Comparison of ENCODE assay signal across 7 mouse cellular contexts in genomic region chr16:20910864-20911263, GRCm38 (mm10).
A peak's percentile ranks its signal among the peaks of the same experiment; 100 is the strongest.
DNase-seq lines count a peak whose midpoint lies in the region; ATAC-seq and TF ChIP-seq lines count a peak whose summit lies in the region.
"Not testable (repeated sequence)": the region's sequence is repeated elsewhere in the genome, so short reads cannot be mapped to it uniquely, and the experiment has no call there.

No protein-coding gene starts in this region.

- 83% methylated on average over 3 of the region's 3 CpGs for WGBS in limb, embryonic 14.5 days

- H3K36me3 ChIP-seq in limb, embryonic 14.5 days (ENCODE audit: control insufficient read depth, insufficient read depth, low read length) = not testable (repeated sequence)

- peak; percentile 40 for ATAC-seq in CD4-positive, CD25-positive, alpha-beta regulatory T cell, adult 4 months
- peak; percentile 45 for ATAC-seq in inflammation-experienced regulatory T-cells, adult 6 months
- ATAC-seq in limb, embryonic 14.5 days (ENCODE audit: low FRiP score, low read depth) = not testable (repeated sequence)

- TF ChIP-seq POLR2A in limb, embryonic 14.5 days (IDR thresholded peaks at IDR 0.05; ENCODE audit: borderline replicate concordance, extremely low read depth, insufficient read depth, insufficient read length) = not testable (repeated sequence)

- H3K9ac ChIP-seq in limb, embryonic 14.5 days (ENCODE audit: low read depth, low read length, severe bottlenecking) = not testable (repeated sequence)

- H3K27me3 ChIP-seq in limb, embryonic 14.5 days (ENCODE audit: control insufficient read depth, insufficient read depth, low read length) = not testable (repeated sequence)

- H3K4me1 ChIP-seq in limb, embryonic 14.5 days (ENCODE audit: control insufficient read depth, insufficient read depth, low read length) = not testable (repeated sequence)

- peak; percentile 78 for DNase-seq in R1 (ENCODE audit: low read depth, low spot score)
- DNase-seq in adrenal gland, adult 2 months = peak; percentile 4
- DNase-seq in gonadal fat pad, adult 2 months (ENCODE audit: low read depth) = peak; percentile 51
- DNase-seq in limb, embryonic 14.5 days (ENCODE audit: low spot score) = peak; percentile 12
- peak; percentile 25 for DNase-seq in testis, postnatal 10 days (ENCODE audit: low spot score)

- not testable (repeated sequence) for H3K4me3 ChIP-seq in limb, embryonic 14.5 days (replicated peaks; ENCODE audit: low read length)

- not testable (repeated sequence) for H3K9me3 ChIP-seq in limb, embryonic 14.5 days (ENCODE audit: control insufficient read depth, low read length)

- not testable (repeated sequence) for H3K4me2 ChIP-seq in limb, embryonic 14.5 days (replicated peaks; ENCODE audit: low read depth, low read length, severe bottlenecking)

- not testable (repeated sequence) for H3K27ac ChIP-seq in limb, embryonic 14.5 days (replicated peaks; ENCODE audit: low read depth, low read length)

Comparison
In these comparisons a context has a peak if more than half of its experiments do, and no peak if none do; other contexts are left out.
1. DNase-seq: peak in every context shown above with its lines; median percentile 78 in R1; 51 in gonadal fat pad, adult 2 months; 25 in testis, postnatal 10 days; 12 in limb, embryonic 14.5 days; 4 in adrenal gland, adult 2 months.